Mouse (Mus musculus) cerebellum, adult 2 months (tissue): Measurements from ENCODE around the gene Cd70.

Experiments
- CTCF ChIP-seq: fragments of 200-500 bp; IDR thresholded peaks from 2 replicates; pipeline ENCODE4 v1.5.1; 2011; ENCODE audit warnings: low read depth, mild to moderate bottlenecking, control low read depth, low read length, moderate library complexity, borderline replicate concordance; ENCODE audit not compliant: insufficient read depth
- POLR2A ChIP-seq: fragments of 200-500 bp; IDR thresholded peaks from 2 replicates; pipeline ENCODE4 v1.6.1; 2011; ENCODE audit warnings: low read length, control low read depth, borderline replicate concordance; ENCODE audit not compliant: insufficient read depth

- TF ChIP-seq CTCF: no peak
- no peak for TF ChIP-seq POLR2A
Observed at GRCm38 (mm10) chr17:57188510-57189192, 39.1 kb upstream of the Cd70 start.
